Mouse (Mus musculus) fat pad, adult 2 months (tissue): Measurements from ENCODE around the gene Polr2a.
"Not testable (repeated sequence)": the region's sequence is repeated elsewhere in the genome, so short reads cannot be mapped to it uniquely, and the experiment has no call there.

Experiments used
- DNase-seq: peaks from one replicate; pipeline ENCODE4 v3.0.0-alpha.2; 2011; ENCODE audit warnings: low read depth, low spot score; ENCODE audit errors: extremely low read depth

Gene Polr2a

GRCm38 (mm10) chr11:69707873-69708381 lies 50.5 kb downstream of the Polr2a start:
- DNase-seq: no peak

DNA sequence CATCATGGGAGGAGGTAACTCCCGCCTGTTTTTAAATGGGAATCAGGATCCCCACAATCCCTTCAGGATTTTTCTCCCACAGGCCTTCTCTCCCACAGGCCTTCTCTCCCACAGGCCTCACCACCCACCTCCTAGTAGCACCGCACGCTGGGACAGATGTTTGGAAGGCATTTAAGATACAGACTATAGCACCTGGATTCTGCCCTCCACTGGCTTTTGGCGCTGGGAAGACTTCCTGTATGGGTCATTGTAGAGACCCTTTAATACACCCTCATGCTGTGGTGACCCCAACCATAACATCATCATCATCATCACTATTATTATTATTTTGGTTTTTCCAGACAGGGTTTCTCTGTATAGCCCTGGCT lies 51.0 kb downstream of the Polr2a start:
- DNase-seq: no peak

GRCm38 (mm10) chr11:69706775-69707479 lies 51.5 kb downstream of the Polr2a start:
- DNase-seq: peak; percentile 96

DNA sequence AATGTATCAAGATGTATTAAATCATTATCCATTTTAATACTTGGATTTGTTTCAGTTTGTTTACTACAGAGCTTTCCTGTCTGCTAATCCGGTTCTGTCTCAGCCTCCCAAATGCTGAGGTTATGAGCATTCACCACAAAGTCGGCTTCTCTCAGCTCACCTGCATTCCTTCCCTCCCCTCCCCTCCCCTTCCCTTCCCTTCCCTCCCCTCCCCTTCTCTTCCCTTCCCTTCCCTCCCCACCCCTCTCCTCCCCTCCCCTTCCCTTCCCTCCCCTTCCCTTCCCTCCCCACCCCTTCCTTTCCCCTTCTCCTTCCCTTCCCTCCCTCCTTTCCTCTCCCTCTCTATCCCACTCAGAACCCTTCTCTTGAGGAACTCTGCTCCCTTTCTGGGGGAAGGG lies 53.8 kb downstream of the Polr2a start:
- DNase-seq: no peak

- no peak for DNase-seq
These were observed 54.4 kb downstream of the Polr2a start for GRCm38 (mm10) chr11:69703814-69704612.

GRCm38 (mm10) chr11:69703381-69703780 lies 55.1 kb downstream of the Polr2a start:
- not testable (repeated sequence) for DNase-seq

GRCm38 (mm10) chr11:69702886-69703285 lies 55.6 kb downstream of the Polr2a start:
- DNase-seq: not testable (repeated sequence)

DNA sequence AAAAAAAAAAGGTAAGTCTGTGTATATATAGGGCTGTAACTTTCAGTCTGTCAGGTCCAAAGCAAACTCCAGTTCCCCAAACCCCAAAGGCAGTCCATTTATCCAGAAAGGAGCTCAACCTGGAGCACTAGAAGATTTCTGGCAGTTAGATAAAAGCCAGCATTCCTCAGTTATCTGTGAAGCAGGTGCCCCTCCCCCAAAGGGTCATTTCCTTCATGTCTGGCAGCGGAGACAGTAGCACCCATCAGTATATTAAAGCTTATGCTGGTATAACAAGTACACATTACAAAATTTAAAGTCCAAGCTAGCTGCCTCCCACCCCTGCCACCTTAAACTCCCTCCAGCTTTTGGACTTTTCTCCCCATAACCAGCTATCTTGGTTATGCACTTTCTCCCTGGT lies 58.8 kb downstream of the Polr2a start:
- no peak for DNase-seq

- no peak for DNase-seq
These were observed 59.9 kb downstream of the Polr2a start for GRCm38 (mm10) chr11:69698574-69698973.

DNA sequence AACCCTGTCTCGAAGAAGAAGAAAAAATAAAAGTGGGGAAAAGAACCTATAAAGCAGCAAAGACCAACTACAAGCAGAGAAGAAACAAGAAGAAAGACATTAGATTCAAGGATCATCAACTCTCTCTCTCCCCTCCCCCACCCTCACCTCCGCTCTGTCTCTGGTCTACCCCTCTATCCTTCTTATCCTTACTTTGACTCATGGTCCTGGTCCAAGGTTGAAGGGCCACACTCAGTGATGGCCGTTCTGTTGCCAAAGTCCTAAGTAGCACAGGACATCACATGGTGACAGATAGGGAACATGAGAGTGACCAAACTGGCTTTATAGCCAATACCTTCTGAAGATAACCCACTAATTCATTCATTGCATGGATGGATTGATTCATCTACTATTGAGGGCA lies 61.0 kb downstream of the Polr2a start:
- no peak for DNase-seq

- no peak for DNase-seq
These were observed 62.9 kb downstream of the Polr2a start, which contains the start of the genes Tnfsf12 and Tnfsfm13 for GRCm38 (mm10) chr11:69695361-69696181. Gene Tnfsf12, minus strand, starts transcription at chr11:69695849. Gene Tnfsfm13, minus strand, starts transcription at chr11:69696098.

DNA sequence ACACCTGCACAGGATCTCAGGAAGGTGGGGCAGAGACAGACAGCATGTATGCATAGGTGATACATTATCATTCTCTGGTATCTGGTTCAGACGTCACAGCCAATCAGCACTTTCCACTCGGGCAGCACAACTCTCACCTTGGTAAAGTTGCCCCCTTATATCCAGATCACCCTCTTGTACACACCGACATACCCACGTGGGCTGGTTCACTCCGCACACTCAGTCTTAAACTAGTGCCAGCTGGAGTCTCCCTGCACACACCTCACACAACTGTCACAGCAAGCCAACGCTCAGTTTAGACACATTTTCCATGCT lies 63.4 kb downstream of the Polr2a start:
- no peak for DNase-seq

- no peak for DNase-seq
These were observed 64.9 kb downstream of the Polr2a start for GRCm38 (mm10) chr11:69693421-69693965.

DNA sequence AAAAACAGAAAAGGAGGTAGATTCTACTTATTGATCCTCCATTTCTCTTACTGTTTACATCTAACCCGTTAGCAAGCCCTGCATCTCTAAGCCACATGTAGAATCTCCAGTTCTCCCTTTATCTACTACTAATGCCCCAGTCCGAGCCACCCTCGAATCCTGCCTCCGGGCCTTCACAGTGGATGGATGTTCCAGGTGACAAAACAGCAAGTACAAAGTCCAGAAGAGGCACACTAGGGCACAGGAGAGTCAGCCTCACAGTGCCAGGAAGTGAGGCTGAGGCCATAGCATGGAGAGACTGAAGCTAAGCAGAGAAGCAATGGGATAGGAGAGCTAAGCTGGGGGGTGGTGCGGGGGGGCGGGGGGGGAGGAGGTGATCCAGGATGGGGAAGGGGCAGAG lies 65.6 kb downstream of the Polr2a start:
- DNase-seq: no peak

DNA sequence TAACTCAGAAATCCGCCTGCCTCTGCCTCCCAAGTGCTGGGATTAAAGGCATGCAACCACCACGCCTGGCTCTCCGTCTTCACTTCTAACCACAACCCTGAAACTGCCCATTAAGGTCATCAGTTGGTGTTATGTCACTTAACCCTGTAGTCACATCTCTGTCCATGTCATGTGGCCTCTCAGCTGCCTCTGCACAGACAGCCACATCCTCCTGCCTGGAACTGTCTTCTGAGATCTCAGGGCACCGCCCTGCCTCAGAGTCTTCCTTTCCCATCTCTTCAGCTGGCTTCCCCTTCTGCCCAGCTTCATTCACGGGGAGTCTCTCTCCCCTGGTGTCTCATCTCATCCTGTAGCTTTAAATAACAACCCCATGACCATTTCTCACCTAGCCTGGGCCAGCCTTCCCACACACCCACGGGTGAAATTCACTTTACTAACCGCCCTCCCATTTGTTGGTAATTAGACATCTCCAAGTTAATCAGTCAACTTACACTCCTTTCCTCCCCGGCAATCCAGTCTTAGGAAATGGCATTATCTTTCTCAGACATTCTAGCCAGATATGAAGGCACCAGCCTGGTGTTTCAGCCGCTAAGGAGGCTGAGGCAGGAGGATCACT lies 66.1 kb downstream of the Polr2a start:
- no peak for DNase-seq

DNA sequence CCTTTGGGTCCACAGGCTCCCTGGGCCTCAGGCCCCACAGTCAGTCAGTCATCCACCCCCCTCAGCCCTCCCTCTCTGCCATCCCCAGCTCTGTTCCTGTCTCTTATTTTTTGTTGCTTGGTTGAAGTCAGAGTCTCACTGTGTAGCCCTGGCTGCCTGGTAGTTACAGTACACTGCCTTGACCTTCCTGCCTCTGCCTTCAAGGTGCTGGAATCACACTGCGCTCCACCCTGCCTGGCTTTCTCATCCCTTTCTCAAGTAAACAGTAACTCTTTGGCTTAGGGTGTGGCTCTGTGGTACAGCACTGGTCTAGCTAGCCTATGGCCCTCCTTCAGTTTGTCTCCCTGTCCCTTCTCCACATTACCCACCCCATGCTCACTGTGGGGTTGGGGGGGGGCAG lies 68.5 kb downstream of the Polr2a start:
- no peak for DNase-seq

- no peak for DNase-seq
These were observed 71.4 kb downstream of the Polr2a start for GRCm38 (mm10) chr11:69687061-69687460.

DNA sequence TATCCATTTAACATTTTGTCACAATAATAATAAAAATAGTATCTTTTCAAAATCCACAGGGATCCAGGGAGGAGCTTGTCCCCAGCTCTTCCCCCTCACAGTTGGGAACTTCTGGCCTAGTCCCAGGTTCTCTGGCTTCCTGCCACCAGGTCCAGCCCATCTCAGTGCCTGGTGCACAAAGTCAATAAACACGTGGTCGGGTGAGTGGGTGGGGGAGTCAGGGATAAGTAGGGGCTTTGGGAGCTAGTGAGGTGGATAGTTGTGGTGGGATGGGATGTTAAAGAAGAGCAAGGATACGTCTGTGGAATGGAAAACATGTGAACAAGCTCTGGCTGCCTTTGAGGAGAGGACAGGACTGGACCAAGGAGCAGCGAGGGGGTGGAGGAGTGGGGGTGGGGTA lies 72.1 kb downstream of the Polr2a start:
- DNase-seq: no peak

DNA sequence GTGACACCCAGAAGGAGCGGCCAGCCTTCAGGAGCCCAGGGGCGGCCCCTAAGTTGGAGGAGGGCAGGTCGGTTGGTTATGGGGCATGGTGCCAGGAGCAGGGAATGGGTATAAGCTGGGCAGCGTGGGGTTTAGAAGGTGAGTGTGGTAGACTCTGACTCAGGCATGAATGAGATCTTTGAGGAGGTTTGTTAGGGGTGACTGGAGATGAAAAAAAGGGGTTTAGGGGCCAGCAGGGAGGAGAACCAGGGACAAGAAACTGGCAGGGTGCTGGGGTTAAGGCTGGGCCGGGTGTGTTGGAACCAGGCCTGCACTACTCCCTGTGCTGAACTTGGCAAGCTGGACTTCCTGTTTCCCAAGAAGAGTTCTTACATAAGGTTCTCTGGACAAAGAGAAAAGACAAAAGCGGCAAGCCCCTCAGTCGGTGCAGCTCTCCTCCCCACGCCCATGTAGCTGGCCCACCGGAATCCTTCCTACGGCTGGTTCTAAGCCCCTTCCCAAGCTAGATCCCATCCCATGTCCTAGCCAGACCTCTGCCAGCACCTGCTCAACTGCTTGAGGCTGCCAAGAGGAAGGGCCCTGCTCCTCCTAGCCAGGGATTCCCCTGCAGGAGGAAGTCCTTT lies 72.8 kb downstream of the Polr2a start, which contains the start of gene Tnfsf13:
Tnfsf13 (minus strand) TSS at position 259 of the 623 bp plus-strand sequence.
- no peak for DNase-seq

- no peak for DNase-seq
These were observed 73.5 kb downstream of the Polr2a start for GRCm38 (mm10) chr11:69684936-69685335.
